Mouse (Mus musculus) heart, embryonic 15.5 days (tissue): ENCODE data around the gene Serinc3. TPM values are rescaled to one million over a fixed set of nuclear protein-coding genes. Genes with fewer than 3 reads are reported as not detected.

ENCODE experiments used
- ATAC-seq: fragments of 200-750 bp; cut with Nextera tagmentation; replicated peaks from 2 replicates; pipeline ENCODE4 v1.8.0; 2017; ENCODE audit warnings: low read depth, moderate TSS enrichment; ENCODE audit not compliant: insufficient number of reproducible peaks, insufficient read depth, low FRiP score
- H3K27ac ChIP-seq: fragments of 300-500 bp; sonication (generic); 2 replicates; pipeline ENCODE4 v1.5.1; 2015; ENCODE audit warnings: mild to moderate bottlenecking, inconsistent platforms
- H3K27me3 ChIP-seq: fragments of 300-500 bp; sonication (generic); 2 replicates; pipeline ENCODE4 v1.6.1; 2015; ENCODE audit warnings: inconsistent platforms
- H3K36me3 ChIP-seq: fragments of 300-500 bp; sonication (generic); 2 replicates; pipeline ENCODE4 v1.6.1; 2015; ENCODE audit warnings: mild to moderate bottlenecking, inconsistent platforms
- H3K4me1 ChIP-seq: fragments of 300-500 bp; sonication (generic); replicated peaks from 2 replicates; pipeline ENCODE4 v1.6.1; 2015; ENCODE audit warnings: inconsistent platforms
- H3K4me2 ChIP-seq: fragments of 300-500 bp; sonication (generic); 2 replicates; pipeline ENCODE4 v1.6.1; 2015; ENCODE audit warnings: inconsistent platforms, mild to moderate bottlenecking, moderate library complexity
- H3K4me3 ChIP-seq: fragments of 300-500 bp; sonication (generic); 2 replicates; pipeline ENCODE4 v1.5.1; 2015; ENCODE audit warnings: mild to moderate bottlenecking, inconsistent platforms
- H3K9ac ChIP-seq: fragments of 300-500 bp; sonication (generic); 2 replicates; pipeline ENCODE4 v1.6.1; 2015; ENCODE audit warnings: mild to moderate bottlenecking, inconsistent platforms
- H3K9me3 ChIP-seq: fragments of 300-500 bp; sonication (generic); replicated peaks from 2 replicates; pipeline ENCODE4 v1.6.1; 2016; ENCODE audit warnings: inconsistent platforms
- WGBS: fragments of 180-500 bp; shearing (Covaris S2); methylation state at CpG from one replicate; pipeline ENCODE4 v1.1.7; 2015; ENCODE audit warnings: mixed read lengths; 5-methylcytosine and 5-hydroxymethylcytosine counted together
- polyA plus RNA-seq: library from polyadenylated mRNA; unstranded; fragments of >200 nt; fragmentation: Nextera tagmentation; extraction: Ambion mirVana; gene quantifications from 2 replicates; pipeline ENCODE4 v1.2.1, GENCODE M21; 2015

Serinc3 gene
- polyA plus RNA-seq, 1 experiment from 2014 or later, result 54.8 TPM

DNA sequence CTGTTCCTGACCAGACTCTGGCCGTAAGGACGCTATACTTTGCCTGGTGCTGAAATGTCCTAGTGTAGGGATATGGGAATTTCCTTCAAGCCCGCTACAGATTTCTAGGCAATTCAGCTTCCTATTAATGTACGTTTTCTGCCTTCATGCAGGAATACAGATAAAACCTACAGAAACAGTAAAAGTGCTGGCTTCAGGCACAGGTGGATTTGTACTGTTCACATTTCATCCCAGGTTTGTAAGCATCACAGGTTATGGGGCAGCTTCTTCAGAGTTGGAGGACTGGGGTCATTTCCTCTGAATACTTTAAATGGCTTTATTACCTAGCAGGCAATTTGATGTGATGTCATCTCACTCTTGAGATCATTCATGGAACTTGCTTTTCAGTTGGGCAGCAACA is 27.1 kb downstream of the Serinc3 start:
- Histone ChIP-seq H3K9me3 (no peaks in the 10 kb centered on the region), H3K36me3 (peaks cover 87% of the 10 kb centered on the region), H3K27me3 (no peaks in the 10 kb centered on the region), H3K27ac (no peak overlapping the region), H3K9ac (no peak overlapping the region), H3K4me1 (no peaks in the 10 kb centered on the region), H3K4me2 (no peak overlapping the region), H3K4me3 (no peak overlapping the region)
- WGBS, result 87% methylated on average over 4 of the region's 4 CpGs
- ATAC-seq, result no peak

DNA sequence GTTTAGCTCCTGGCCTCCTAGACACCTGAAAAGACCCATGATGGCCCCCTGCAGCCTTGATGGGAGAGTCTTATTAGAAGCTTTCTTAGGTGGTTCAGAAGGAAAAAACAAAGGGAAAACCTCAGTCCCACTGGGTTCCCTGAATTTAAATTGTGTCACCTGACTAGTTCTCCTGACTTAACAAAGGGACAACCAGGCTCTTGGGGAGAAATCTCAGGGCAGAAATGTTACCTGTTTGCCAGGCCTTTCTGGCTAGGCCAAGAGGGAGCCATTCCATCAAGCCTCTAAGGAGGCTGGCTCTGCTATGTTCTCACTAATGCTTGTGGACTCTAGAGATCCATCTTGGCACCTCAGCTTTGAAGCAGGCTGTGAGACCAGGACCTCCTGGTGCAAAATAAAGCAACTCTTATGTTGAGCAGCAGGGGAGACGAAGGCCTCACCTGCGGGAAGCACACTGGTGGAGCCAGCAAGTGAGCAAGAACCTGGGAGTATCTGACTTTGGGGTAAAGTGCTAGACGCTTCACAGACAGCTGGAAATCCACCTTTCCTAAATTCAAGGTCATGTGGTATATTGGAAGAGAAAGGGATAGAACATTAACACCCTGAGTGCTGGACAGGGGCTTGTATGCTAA is 27.6 kb downstream of the Serinc3 start:
- Histone ChIP-seq H3K4me3 (no peak overlapping the region), H3K9ac (no peak overlapping the region), H3K4me2 (no peak overlapping the region), H3K4me1 (no peaks in the 10 kb centered on the region), H3K27ac (no peak overlapping the region), H3K27me3 (no peaks in the 10 kb centered on the region), H3K36me3 (peaks cover 86% of the 10 kb centered on the region), H3K9me3 (no peaks in the 10 kb centered on the region)
- 70% methylated on average over 3 of the region's 3 CpGs for WGBS
- ATAC-seq, result no peak

DNA sequence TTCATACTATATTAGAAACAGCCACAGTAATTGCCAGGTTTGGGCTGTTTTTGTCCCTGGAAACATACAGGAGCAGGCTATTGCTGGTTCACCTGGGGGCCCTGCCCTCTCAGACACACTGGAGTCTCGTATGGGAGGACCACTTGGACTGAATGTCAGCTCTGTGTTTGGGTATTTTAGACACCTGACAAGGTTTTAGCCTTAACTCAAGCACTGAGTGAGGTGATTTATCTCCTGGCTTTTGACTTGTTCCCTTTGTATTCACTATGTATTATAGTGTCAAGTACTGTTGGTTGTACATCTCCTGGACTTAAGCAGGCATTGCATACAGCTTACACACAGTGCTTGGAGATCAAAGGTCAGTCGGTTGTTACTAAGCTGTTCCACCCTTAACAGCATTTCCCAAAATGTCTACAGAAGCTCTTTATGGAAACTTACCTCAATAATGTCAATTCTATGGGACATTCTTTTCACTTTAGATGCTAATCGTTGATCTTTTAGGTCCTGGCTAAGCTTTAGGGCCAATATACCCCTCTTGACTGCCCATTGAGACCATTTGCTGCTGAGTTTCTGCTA is 28.2 kb downstream of the Serinc3 start:
- no peak for ATAC-seq
- Histone ChIP-seq H3K4me2 (no peak overlapping the region), H3K36me3 (peaks cover 90% of the 10 kb centered on the region), H3K9ac (no peak overlapping the region), H3K9me3 (no peaks in the 10 kb centered on the region), H3K4me3 (no peak overlapping the region), H3K4me1 (no peaks in the 10 kb centered on the region), H3K27ac (no peak overlapping the region), H3K27me3 (no peaks in the 10 kb centered on the region)
- WGBS, result 80% methylated on average over 3 of the region's 3 CpGs

DNA sequence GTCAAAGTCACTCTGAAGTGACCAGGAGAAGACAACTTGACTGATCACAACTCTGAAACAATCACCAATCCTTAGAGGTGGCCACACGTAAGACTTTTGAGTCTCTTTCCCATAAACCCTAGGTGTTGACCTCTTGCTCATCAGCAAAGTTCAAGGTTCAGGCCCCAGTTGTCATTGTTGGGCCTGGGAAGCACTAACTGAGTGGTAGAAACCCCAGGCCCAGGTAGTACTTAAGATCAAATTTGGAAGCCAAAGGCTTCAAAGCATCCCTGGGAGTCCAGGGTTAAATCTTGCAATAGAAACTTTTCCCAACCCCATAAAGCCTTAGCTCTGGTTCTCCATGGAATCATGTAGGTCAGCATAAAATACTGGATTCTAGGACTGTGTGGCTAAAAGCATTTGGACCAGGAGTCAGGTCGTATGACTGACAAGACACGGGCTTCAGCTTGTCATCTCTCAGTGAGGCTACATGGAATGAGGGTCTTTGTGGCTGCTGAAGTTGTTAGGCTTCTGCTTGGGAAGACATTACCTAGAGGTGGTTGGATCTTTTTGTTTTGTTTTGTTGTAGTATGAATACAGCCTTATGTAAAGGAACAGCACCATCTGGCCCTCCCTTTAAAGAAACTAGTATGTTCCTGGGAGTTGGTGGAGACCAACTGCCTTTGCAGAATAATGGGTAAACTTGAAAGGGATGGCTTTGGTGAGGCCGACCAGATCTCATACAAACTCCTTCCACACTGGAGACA is 28.9 kb downstream of the Serinc3 start:
- no peaks in the 10 kb centered on the region for H3K27me3 ChIP-seq
- 89% methylated on average over 4 of the region's 4 CpGs for WGBS

DNA sequence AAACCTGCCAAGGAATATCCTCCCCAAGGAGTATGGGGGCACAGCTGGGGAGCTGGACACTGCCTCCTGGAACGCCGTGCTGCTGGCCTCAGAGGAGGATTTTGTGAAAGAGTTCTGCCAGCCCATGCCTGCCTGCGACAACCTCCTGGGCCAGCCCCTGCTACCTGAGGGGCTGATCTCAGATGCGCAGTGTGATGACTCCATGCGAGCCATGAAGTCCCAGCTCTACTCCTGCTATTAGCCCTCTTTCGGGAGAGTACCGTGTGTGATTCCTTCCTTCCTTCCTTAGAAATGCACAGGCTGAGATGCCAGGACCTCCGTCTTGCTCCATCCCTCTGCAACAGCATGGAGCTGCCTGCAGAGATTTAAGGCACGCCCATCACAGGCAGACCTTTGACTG is 29.5 kb downstream of the Serinc3 start:
- Histone ChIP-seq H3K4me2 (no peak overlapping the region), H3K27me3 (no peaks in the 10 kb centered on the region), H3K36me3 (peaks cover 88% of the 10 kb centered on the region), H3K4me3 (no peak overlapping the region), H3K9me3 (no peaks in the 10 kb centered on the region), H3K4me1 (no peaks in the 10 kb centered on the region), H3K27ac (no peak overlapping the region), H3K9ac (no peak overlapping the region)
- WGBS, result 89% methylated on average over 9 of the region's 9 CpGs
- no peak for ATAC-seq

More for the DNA sequence above, 28.9 kb downstream of the Serinc3 start:
- ATAC-seq, result no peak
- Histone ChIP-seq H3K4me1 (no peaks in the 10 kb centered on the region), H3K27ac (no peak overlapping the region), H3K9me3 (no peaks in the 10 kb centered on the region), H3K9ac (no peak overlapping the region), H3K36me3 (peaks cover 89% of the 10 kb centered on the region), H3K4me3 (no peak overlapping the region), H3K4me2 (no peak overlapping the region)

DNA sequence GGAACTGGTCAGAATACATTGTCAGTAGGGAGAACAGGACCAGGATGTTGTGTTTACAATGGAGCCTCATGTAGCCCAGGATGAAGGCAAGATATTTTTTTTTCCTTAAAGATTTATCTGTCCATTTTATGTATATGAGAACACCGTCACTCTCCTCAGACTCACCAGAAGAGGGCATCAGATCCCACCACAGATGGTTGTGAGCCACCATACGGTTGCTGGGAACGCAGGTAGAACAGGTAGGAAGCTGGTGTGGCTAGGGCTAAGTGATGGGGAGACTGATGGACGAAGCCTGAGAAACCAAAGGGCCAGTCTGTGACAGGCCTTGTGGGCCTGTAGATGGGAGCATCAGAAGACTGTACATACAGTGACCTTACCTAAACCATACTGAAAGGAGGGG is 30.9 kb downstream of the Serinc3 start:
- H3K36me3 ChIP-seq, result peaks cover 74% of the 10 kb centered on the region
- WGBS, result 93% methylated on average over 4 of the region's 4 CpGs
- H3K9me3 ChIP-seq, result no peaks in the 10 kb centered on the region
- H3K4me2 ChIP-seq, result no peak overlapping the region
- no peaks in the 10 kb centered on the region for H3K4me1 ChIP-seq
- ATAC-seq, result no peak
- no peak overlapping the region for H3K9ac ChIP-seq
- no peak overlapping the region for H3K27ac ChIP-seq
- H3K27me3 ChIP-seq, result no peaks in the 10 kb centered on the region
- H3K4me3 ChIP-seq, result no peak overlapping the region

DNA sequence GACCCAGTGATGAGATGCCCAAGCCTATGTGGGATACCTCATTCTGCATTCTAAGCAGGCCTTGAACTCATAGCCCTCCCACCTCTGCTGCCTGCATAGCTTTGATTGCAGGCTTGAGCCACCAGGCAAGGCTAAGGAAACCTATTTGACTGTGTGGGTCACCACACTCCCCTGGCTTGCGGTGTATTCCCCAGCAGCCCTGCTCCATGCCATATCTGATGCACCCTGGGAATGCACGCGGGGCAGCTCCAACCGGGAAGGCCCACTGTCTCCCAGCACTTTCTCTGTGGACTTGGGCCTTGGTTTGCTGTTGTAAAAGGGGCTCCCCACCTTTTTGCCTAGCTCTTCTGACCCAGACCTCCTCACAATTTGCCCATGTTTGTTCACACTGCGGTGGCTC is 31.7 kb downstream of the Serinc3 start:
- 93% methylated on average over 5 of the region's 5 CpGs for WGBS
- peaks cover 66% of the 10 kb centered on the region for H3K36me3 ChIP-seq

DNA sequence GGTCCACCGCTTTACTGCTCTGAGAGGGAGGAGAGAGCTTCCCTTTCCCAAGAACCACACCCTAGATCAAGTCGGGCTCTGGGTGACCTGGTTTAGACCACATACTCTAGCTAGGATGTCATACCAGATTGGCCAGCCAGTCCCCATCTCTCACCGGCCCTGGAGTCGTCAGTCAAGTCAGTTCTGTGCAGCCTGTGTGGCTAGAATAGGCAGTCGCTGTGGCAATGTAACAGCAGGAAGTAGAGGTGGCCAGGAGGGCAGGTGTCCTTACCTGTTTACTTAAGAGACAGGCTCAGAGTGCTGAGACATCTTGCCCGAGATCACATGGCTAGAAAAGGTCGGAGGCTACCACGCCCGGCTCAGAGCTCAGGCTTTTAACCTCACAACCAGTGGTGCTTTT is 33.8 kb downstream of the Serinc3 start:
- H3K9ac ChIP-seq, result no peak overlapping the region
- H3K36me3 ChIP-seq, result peaks cover 49% of the 10 kb centered on the region
- H3K27ac ChIP-seq, result no peak overlapping the region
- H3K4me3 ChIP-seq, result no peak overlapping the region
- H3K4me1 ChIP-seq, result peaks cover 8% of the 10 kb centered on the region
- no peaks in the 10 kb centered on the region for H3K9me3 ChIP-seq
- 80% methylated on average over 9 of the region's 9 CpGs for WGBS
- ATAC-seq, result no peak
- H3K27me3 ChIP-seq, result no peaks in the 10 kb centered on the region
- H3K4me2 ChIP-seq, result no peak overlapping the region

More for the DNA sequence above, 31.7 kb downstream of the Serinc3 start:
- H3K4me1 ChIP-seq, result no peaks in the 10 kb centered on the region
- H3K27me3 ChIP-seq, result no peaks in the 10 kb centered on the region
- H3K4me2 ChIP-seq, result no peak overlapping the region
- H3K9ac ChIP-seq, result no peak overlapping the region
- H3K4me3 ChIP-seq, result no peak overlapping the region
- no peak for ATAC-seq
- H3K9me3 ChIP-seq, result no peaks in the 10 kb centered on the region
- H3K27ac ChIP-seq, result no peak overlapping the region

DNA sequence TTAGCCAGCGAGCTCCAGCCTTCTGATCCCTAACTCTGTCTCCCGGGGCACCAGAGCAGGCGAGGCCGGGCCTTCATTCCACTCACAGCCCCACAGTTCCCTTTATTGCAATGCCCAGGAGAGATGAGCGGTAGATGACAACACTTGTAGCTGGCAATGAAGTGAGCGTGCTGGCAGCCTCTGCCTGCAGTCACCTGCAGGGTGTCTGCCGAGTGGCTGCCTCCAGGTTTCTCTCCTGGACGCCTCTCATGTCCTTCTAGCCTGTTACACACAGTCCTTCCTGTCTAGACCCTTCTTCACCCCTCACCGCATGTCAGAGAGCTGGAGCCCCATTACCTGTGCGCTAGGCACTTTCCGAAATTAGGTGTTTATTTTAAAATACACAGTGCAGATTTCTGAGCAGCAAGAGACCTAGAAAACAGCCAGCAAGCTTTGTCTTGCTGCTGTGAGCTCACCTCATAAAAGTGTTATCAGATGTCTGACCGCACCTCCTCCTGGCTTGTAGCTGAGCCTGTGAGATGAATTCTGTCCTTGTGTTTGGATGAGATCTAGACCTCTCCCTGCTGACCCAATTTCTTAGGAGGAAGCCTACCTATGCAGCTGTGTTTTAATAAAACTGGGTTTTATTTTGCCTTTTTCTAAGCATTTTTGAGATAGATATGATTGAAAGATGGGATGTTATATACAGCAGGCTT is 35.5 kb downstream of the Serinc3 start:
- H3K27ac ChIP-seq, result no peak overlapping the region
- WGBS, result 71% methylated on average over 12 of the region's 12 CpGs
- no peak for ATAC-seq
- peaks cover 8% of the 10 kb centered on the region for H3K4me1 ChIP-seq
- H3K9me3 ChIP-seq, result no peaks in the 10 kb centered on the region
- H3K27me3 ChIP-seq, result no peaks in the 10 kb centered on the region
- peaks cover 33% of the 10 kb centered on the region for H3K36me3 ChIP-seq
- no peak overlapping the region for H3K4me3 ChIP-seq
- no peak overlapping the region for H3K9ac ChIP-seq
- H3K4me2 ChIP-seq, result no peak overlapping the region

DNA sequence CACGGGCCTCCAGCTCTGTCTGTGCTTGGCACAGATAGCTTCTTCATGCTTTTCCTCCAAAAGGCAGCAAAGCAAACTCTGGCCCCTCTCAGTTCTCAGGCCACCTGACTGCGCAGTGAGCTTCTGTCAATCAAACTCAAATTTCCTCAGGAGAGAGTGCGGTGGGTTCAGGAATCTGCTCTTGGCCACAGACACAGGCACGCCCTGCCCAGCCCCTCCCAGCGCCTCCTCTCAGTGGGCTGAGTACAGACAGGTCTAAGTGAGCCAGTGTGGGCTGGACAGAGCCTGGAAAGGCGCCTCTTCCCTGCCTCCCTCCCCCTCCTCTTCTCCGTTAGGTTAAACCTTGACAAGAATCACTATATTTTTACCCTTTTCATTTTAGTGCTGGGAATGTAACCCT is 36.9 kb downstream of the Serinc3 start:
- peaks cover 9% of the 10 kb centered on the region for H3K4me1 ChIP-seq
- H3K27me3 ChIP-seq, result no peaks in the 10 kb centered on the region
- no peak overlapping the region for H3K9ac ChIP-seq
- no peak for ATAC-seq
- H3K4me2 ChIP-seq, result no peak overlapping the region
- WGBS, result 59% methylated on average over 7 of the region's 7 CpGs
- H3K36me3 ChIP-seq, result peaks cover 20% of the 10 kb centered on the region; the same call in 1 of the 2 replicates
- no peaks in the 10 kb centered on the region for H3K9me3 ChIP-seq
- H3K4me3 ChIP-seq, result no peak overlapping the region
- H3K27ac ChIP-seq, result no peak overlapping the region

DNA sequence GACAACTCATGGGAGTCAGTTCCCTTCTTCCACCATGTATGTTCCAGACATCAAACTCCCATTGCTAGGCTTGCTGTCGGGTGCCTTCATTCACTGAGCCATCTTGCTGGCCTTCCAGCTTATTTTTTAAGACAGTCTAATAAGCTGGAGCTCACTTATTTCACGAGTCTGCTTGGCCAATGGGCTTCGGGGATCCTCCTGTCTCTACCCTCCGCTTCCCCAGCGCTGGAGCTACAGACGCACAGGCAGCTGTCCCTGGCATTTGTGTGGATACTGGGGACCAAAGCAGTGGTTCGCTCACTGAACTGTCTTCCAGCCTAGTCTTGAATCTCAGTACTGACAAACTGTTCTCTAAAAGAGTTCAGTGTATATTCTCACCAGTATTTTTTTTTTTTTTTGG is 38.8 kb downstream of the Serinc3 start:
- 86% methylated on average over 7 of the region's 7 CpGs for WGBS
- no peak overlapping the region for H3K4me3 ChIP-seq
- H3K4me1 ChIP-seq, result peaks cover 19% of the 10 kb centered on the region
- H3K27ac ChIP-seq, result no peak overlapping the region
- H3K4me2 ChIP-seq, result no peak overlapping the region
- H3K9ac ChIP-seq, result no peak overlapping the region
- peaks cover 5% of the 10 kb centered on the region; the same call in 1 of the 2 replicates for H3K36me3 ChIP-seq
- ATAC-seq, result no peak
- no peaks in the 10 kb centered on the region for H3K9me3 ChIP-seq
- H3K27me3 ChIP-seq, result no peaks in the 10 kb centered on the region
